Mouse (Mus musculus) megakaryocyte progenitor cell, adult 5-6 weeks (primary cell): Measurements from ENCODE around the gene Acsl5. TPM values are rescaled to one million over a fixed set of nuclear protein-coding genes. Genes with fewer than 3 reads are reported as not detected.

ENCODE experiments used
- ATAC-seq: replicated peaks from 2 replicates; pipeline ENCODE4 v1.8.0; 2016; ENCODE audit warnings: mild to moderate bottlenecking, moderate TSS enrichment, inconsistent platforms; ENCODE audit not compliant: poor library complexity
- total RNA-seq, 2 experiments: library from RNA; stranded (forward) in 1 of 2; stranded (reverse) in 1 of 2; fragments of 157-497, 149-512 nt in 1 of 2; fragments of 200-1000 nt in 1 of 2; gene quantifications; 2 replicates each; pipeline versions ENCODE4 v1.2.3 to v1.2.4; 2015 to 2017

The Acsl5 gene
- total RNA-seq (2015) (115 and 141 TPM in 2 replicates), total RNA-seq (2017) (114 and 115 TPM in 2 replicates)

DNA sequence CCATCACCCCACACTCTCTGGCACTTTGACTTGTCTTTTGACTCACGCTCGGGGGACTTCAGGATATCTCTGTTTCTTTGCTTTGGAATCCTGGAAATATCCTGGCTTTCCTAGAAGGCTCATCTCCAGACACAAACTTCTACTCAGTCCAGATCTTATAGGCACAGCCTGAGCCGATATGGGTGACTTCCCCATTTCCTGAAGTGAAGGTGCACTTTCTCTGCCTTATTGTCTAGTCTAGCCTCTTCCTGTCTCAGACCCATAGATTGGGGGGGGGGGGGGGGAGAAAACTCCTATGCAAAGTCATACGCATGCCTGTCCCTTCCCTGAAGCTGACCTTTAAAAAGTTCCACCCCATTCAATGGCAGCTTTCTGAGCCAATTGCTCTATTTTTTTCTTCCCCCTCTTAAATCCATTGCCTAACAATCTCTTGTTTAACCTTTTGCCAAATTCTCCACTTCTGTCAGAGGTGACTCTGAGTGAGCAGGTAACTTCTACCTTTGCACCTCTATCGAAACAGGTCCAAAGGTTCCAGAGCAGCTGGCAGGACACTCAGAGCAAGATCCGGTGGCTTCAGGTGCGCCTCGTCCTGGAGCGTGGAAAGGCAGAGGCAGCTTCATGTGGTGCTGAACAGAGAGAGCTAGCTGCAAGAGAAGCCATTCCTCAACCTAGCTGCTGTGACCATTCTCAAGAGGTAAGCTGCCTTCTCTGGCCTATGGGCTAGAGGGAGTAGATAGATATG, at the start of gene Acsl5:
Gene Acsl5 (plus strand): TSS at position 556 of the 742 bp plus-strand sequence.
- no peak for ATAC-seq

DNA sequence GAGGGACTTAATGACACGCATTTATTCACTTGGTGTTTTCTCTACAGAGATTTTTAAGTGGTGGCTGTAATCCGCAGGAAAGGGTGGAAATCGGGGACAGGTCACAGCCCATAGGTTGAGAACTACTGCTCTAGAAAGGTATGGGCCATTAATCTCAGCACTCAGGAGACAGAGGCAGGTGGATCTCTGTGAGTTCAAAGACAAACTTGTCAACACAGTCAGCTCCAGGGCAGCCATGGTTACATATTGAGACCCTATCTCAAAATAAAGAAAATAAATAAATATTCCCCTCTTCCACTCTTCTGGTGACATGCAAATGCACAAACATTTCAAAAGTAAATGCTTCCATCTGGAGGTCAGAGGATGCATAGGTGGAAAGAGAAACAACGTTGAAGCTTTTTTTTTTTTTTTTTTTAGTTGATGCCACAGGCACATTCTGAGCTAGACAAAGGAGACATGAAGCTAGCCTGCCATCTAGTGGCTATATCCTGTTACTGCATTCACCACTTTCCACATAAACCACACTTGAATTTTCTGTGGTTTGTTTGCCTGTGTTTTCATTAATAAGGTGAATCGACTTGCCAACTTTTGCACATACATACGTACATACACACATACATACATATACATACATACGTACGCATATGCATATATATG, 45.1 kb upstream of the Acsl5 start:
- peak; percentile 83 for ATAC-seq

- ATAC-seq: peak; percentile 88
Observed at GRCm38 (mm10) chr19:55207205-55207604, 44.5 kb upstream of the Acsl5 start.

- ATAC-seq: 0 out of 2 replicates have a peak, but pooled peaks have one; percentile 4
Observed at GRCm38 (mm10) chr19:55207746-55208538, 43.8 kb upstream of the Acsl5 start.

DNA sequence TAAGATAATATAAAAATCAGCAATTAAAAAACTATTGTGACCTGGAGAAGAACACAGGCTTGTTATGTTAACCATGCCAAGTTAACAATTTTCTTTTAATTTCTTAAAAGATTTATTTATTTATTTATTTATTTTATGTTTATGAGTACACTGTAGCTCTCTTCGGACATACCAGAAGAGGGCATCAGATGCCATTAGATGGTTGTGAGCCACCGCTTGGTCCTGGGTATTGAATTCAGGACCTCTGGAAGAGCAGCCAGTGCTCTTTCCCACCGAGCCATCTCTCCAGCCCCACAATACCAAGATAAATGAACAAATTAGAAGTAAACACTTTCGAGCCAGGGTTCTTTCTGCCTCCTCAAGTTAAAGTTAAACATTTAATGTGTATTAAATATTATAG, 43.1 kb upstream of the Acsl5 start:
- ATAC-seq: no peak

DNA sequence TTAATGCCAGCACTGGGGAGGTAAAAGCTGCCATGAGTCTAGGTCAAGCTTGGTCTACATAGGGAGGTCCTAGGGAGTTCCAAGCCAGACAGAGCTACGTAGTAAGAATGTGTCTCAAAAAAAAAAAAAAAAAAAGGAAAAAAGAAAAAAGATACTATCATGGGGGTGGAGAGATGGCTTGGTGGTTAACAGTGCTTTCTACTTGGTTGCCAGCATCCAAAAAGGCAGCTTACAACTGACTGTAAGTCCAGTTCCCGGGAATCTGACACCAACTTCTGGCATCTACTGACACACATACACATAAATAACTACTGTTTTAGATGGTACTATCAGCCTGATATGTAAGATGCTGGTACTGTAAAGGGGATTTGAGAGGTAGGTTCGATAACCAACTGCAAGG, 42.7 kb upstream of the Acsl5 start:
- no peak for ATAC-seq

DNA sequence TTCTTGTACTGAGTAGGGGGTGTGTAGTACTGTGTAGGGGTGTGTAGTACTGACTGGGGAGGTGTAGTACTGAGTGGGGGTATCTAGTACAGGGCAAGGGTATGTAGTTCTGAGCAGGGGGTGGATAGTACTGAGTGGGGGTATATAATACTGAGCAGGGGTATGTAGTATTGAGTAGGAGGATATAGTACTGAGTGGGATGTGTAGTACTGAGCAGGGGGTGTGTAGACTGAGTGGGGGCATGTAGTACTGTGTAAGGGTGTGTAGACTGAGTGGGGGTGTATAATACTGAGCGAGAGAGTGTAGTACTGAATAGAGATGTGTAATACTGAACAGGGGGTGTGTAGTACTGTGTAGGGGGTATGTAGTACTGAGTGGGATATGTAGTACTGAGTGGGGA, 40.0 kb upstream of the Acsl5 start:
- no peak for ATAC-seq

GRCm38 (mm10) chr19:55213617-55214340, 38.0 kb upstream of the Acsl5 start:
- ATAC-seq: no peak

DNA sequence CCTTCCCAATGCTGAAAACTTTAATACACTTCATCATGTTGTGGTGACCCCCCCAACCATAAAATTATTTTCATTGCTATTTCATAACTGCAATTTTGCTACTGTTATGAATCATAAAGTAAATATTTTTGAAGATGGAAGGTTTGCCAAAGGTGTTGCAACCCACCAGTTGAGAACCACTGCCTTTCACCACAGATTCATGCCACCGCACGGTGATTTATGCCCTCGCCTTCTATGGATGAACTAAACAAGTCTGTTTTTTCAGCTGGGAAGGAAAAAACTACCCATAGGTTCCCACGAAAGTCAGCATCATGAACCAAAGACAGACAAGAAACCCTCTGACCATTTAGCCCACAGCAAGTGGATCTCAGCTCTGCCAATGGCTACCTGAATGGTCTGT, 34.9 kb upstream of the Acsl5 start:
- ATAC-seq: no peak

DNA sequence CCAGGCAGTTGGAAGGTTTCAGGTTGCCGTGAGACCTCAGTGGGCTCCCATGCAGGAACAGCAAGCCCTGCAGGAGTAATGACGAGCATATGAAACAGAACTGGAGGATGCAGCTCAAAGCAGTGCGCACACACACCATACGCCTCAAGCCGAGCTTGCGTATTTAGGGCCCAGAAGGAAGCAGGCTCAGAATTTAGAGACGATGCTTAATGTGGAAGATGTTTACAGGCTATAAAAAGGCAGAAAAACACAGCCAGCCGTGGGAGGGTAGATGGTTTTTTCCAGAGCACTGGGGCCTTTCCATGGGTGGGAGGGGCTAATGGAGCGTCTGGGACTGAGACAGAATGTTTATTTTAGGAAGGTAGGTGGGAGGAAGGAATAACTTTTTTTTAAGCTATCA, 34.4 kb upstream of the Acsl5 start:
- ATAC-seq: no peak

DNA sequence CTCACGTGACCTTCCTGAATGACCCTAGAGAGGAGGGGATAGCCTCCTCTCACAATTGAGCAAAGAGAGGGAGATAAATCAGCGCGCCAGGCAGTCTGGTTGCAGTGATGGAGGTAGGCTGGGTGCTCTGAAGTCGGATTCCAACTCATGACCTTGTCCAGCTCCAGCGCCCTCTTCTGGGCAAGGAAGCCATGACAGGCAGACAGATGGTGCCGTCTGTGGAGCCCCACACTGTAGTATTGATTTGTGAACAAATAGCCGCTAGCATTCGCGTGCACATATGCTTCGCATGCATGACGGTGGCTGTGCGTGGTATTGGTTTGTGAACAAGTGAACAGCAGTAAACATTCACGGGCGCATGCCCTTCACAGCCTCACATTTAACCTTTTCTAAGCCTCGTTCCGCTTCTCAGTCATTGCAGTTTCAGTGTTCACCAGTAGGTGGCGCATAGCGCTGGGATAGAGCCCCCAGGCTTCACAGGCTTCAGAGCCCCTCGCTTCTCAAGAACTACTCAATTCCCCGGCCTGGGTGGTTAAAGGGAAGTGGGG, 33.5 kb upstream of the Acsl5 start:
- peak; percentile 80 for ATAC-seq

DNA sequence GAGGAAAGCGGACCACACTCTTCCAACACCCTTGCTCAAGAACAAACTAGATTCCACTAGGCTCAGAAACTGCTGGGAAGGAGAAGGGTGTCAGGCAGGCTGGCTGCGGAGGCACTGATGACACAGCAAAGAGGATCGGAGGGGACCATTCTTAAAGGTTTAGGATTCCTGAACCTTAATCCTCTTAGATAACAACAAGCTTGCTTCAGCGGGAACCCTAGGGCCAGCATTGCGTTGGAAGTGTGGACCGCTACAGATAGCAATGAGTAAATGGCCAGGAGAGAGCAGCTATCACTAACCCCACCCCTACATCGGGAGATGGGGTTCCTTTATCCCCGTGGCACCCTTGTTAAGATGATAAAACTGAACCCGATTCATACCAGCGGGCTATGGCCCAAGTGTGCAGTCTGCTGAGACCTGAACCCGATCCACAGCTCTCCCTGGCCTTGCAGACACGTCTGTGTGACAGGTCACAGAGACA, 33.0 kb upstream of the Acsl5 start:
- peak; percentile 85 for ATAC-seq

GRCm38 (mm10) chr19:55219359-55219758, 32.4 kb upstream of the Acsl5 start:
- no peak for ATAC-seq

GRCm38 (mm10) chr19:55221208-55221607, 30.5 kb upstream of the Acsl5 start:
- ATAC-seq: no peak

DNA sequence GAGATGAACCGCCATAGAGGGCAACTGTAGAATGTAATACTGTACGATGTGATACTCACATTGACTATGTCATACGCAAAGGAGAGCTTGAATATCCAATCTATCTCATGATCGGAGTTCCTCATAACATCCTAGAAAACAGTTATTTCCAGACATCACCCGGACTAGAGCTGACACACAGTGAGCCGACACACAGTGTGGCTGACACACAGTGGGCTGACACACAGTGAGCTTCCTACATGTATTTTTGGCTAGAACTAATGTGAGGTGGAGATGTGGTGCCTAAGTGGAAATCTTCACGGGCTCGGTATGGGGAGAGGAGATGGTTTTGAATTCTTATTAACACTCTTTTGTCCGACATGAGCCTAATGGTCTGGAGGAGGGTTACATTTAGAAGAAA, 29.5 kb upstream of the Acsl5 start:
- ATAC-seq: no peak

DNA sequence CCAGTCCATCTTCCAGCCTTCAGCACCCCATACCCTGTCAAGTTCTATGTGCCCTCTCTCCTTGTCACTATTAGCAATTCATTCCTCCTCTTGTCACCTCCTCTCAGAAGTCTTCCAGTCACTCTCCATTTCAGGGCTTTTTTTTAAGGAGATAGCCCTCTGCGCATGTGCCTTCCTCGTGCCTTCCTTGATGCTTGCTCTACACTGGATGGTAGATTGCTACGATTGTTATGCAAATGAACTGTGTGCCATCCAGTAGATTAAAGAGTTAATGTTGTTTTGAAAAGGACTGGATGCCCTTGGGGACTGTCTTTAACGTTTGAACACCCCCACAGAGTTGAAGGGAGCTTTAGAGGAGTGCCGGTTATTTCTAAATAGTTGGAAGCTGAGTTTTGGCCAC, 25.1 kb upstream of the Acsl5 start:
- no peak for ATAC-seq

- ATAC-seq: peak; percentile 73
Observed at GRCm38 (mm10) chr19:55227135-55227534, 24.6 kb upstream of the Acsl5 start.

GRCm38 (mm10) chr19:55231081-55231480, 20.7 kb upstream of the Acsl5 start:
- no peak for ATAC-seq

GRCm38 (mm10) chr19:55232136-55232535, 19.6 kb upstream of the Acsl5 start:
- ATAC-seq: peak; percentile 70

- no peak for ATAC-seq
Observed at GRCm38 (mm10) chr19:55236026-55236425, 15.7 kb upstream of the Acsl5 start.

DNA sequence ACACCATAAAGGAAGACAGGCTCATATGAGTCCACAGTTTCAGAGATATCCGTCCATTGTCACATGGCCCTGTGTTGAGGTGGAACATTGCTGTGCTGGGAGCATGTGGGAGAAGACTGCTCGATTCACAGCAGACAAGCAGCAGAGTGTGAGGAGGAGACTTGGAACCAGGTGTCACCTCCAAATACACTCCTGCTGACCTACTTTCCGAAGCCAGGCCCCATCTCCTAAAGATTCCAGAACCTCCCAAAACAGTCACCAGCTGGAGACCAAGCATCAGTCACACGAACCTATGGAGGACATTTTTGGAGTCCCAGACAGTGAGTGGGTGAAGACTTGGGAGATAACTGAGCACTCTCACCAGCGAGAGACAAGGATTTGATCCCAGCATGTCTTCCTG, 15.2 kb upstream of the Acsl5 start:
- no peak for ATAC-seq
